Mouse (Mus musculus) spleen, adult 2 months (tissue): ENCODE measurements around the gene Slc39a11. TPM values are rescaled to one million over a fixed set of nuclear protein-coding genes. Genes with fewer than 3 reads are reported as not detected.

ENCODE experiments used
- DNase-seq, 2 experiments: peaks; one replicate each; pipeline versions ENCODE4 v3.0.0 to v3.0.0-alpha.2; 2012 to 2021; ENCODE audit warnings: low spot score in 2 of 2, low read depth in 1 of 2
- H3K27ac ChIP-seq: fragments of 200-500 bp; 2 replicates; pipeline ENCODE4 v1.5.1; 2012; ENCODE audit warnings: low read length, inconsistent platforms; ENCODE audit not compliant: insufficient read depth
- H3K27me3 ChIP-seq: fragments of 200-500 bp; 2 replicates; pipeline ENCODE4 v1.6.1; 2012; ENCODE audit warnings: mild to moderate bottlenecking, moderate library complexity, low read length, inconsistent platforms; ENCODE audit not compliant: control insufficient read depth, insufficient read depth
- H3K36me3 ChIP-seq: fragments of 200-500 bp; 2 replicates; pipeline ENCODE4 v1.6.1; 2012; ENCODE audit warnings: mild to moderate bottlenecking, low read length, inconsistent platforms; ENCODE audit not compliant: control insufficient read depth, insufficient read depth
- H3K4me1 ChIP-seq: fragments of 200-500 bp; 2 replicates; pipeline ENCODE4 v1.6.1; 2011; ENCODE audit warnings: inconsistent platforms; ENCODE audit not compliant: control insufficient read depth, insufficient read depth, insufficient read length
- H3K4me3 ChIP-seq: fragments of 200-500 bp; 2 replicates; pipeline ENCODE4 v1.5.1; 2011; ENCODE audit warnings: mild to moderate bottlenecking, inconsistent platforms; ENCODE audit not compliant: insufficient read depth, insufficient read length; ENCODE audit errors: extremely low read depth
- CTCF ChIP-seq: fragments of 200-500 bp; IDR thresholded peaks from 2 replicates; pipeline ENCODE4 v1.5.1; 2011; ENCODE audit warnings: mild to moderate bottlenecking, inconsistent platforms; ENCODE audit not compliant: insufficient read depth, insufficient read length, insufficient replicate concordance; ENCODE audit errors: extremely low read depth
- POLR2A ChIP-seq: fragments of 200-500 bp; IDR thresholded peaks from 2 replicates; pipeline ENCODE4 v1.6.1; 2011; ENCODE audit warnings: low read depth, low read length, inconsistent platforms
- WGBS: fragments of 180-500 bp; shearing (Covaris S2); methylation state at CpG from one replicate; pipeline ENCODE4 v1.1.7; 2018; 5-methylcytosine and 5-hydroxymethylcytosine counted together
- polyA plus RNA-seq: library from polyadenylated mRNA; depleted of rRNA; stranded (reverse); fragments of >200 nt; gene quantifications from 2 replicates; pipeline ENCODE4 v1.2.3, GENCODE M21; 2012

Gene Slc39a11
- polyA plus RNA-seq, 1 experiment: 11.6 TPM

GRCm38 (mm10) chr11:113505551-113506160 is 144.2 kb downstream of the Slc39a11 start:
- TF ChIP-seq CTCF (no peak), POLR2A (no peak)
- no peak overlapping the region for H3K27ac ChIP-seq
- H3K36me3 ChIP-seq: no peaks in the 10 kb centered on the region
- DNase-seq: no peak
- peaks cover 8% of the 10 kb centered on the region; the same call in 1 of the 2 replicates for H3K4me1 ChIP-seq
- 84% methylated on average over 12 of the region's 12 CpGs for WGBS
- H3K27me3 ChIP-seq: no peaks in the 10 kb centered on the region
- H3K4me3 ChIP-seq: no peak overlapping the region

GRCm38 (mm10) chr11:113504459-113505062 is 145.3 kb downstream of the Slc39a11 start:
- H3K4me3 ChIP-seq: no peak overlapping the region
- no peak for DNase-seq
- no peaks in the 10 kb centered on the region for H3K27me3 ChIP-seq
- H3K36me3 ChIP-seq: no peaks in the 10 kb centered on the region
- no peak for TF ChIP-seq POLR2A
- no peak for TF ChIP-seq CTCF
- peaks cover 8% of the 10 kb centered on the region; the same call in 1 of the 2 replicates for H3K4me1 ChIP-seq
- 82% methylated on average over 11 of the region's 11 CpGs for WGBS
- H3K27ac ChIP-seq: no peak overlapping the region

GRCm38 (mm10) chr11:113502968-113503367 is 146.9 kb downstream of the Slc39a11 start:
- H3K36me3 ChIP-seq: no peaks in the 10 kb centered on the region
- peaks cover 2% of the 10 kb centered on the region; the same call in 1 of the 2 replicates for H3K4me1 ChIP-seq
- DNase-seq: no peak
- H3K4me3 ChIP-seq: no peak overlapping the region
- TF ChIP-seq POLR2A (no peak), CTCF (no peak)
- WGBS: 87% methylated on average over 6 of the region's 6 CpGs
- H3K27ac ChIP-seq: no peak overlapping the region
- H3K27me3 ChIP-seq: no peaks in the 10 kb centered on the region

- Histone ChIP-seq H3K4me3 (no peak overlapping the region), H3K27ac (no peak overlapping the region), H3K4me1 (no peaks in the 10 kb centered on the region), H3K36me3 (no peaks in the 10 kb centered on the region), H3K27me3 (no peaks in the 10 kb centered on the region)
- 88% methylated on average over 20 of the region's 20 CpGs for WGBS
- TF ChIP-seq CTCF (no peak), POLR2A (no peak)
- DNase-seq: no peak
Measured at GRCm38 (mm10) chr11:113500631-113501305, 149.1 kb downstream of the Slc39a11 start.

GRCm38 (mm10) chr11:113498889-113499288 is 151.0 kb downstream of the Slc39a11 start:
- 51% methylated on average over 9 of the region's 9 CpGs for WGBS
- no peak overlapping the region for H3K27ac ChIP-seq
- peak; percentile 23 to 56 for DNase-seq

GRCm38 (mm10) chr11:113494021-113494546 is 155.8 kb downstream of the Slc39a11 start:
- H3K27me3 ChIP-seq: no peaks in the 10 kb centered on the region
- TF ChIP-seq CTCF (no peak), POLR2A (no peak)
- H3K4me1 ChIP-seq: peaks cover 4% of the 10 kb centered on the region
- no peaks in the 10 kb centered on the region for H3K36me3 ChIP-seq
- H3K4me3 ChIP-seq: no peak overlapping the region
- no peak overlapping the region for H3K27ac ChIP-seq
- no peak for DNase-seq
- WGBS: 91% methylated on average over 12 of the region's 12 CpGs

More at GRCm38 (mm10) chr11:113498889-113499288, 151.0 kb downstream of the Slc39a11 start:
- Histone ChIP-seq H3K27me3 (no peaks in the 10 kb centered on the region), H3K36me3 (no peaks in the 10 kb centered on the region), H3K4me3 (no peak overlapping the region), H3K4me1 (no peaks in the 10 kb centered on the region)
- peak; percentile 71; the same call in 1 of the 2 replicates for TF ChIP-seq CTCF
- no peak for TF ChIP-seq POLR2A
